Mouse (Mus musculus): ENCODE measurements at regions not wholly inside any gene's neighbourhood (a gene's known extent, or its start where the extent isn't known, plus 50 kb on each side); places are given as distances from the start of the nearest gene placed in this dataset.
A peak's percentile ranks its signal among the peaks of the same experiment; 100 is the strongest.
"Not testable (repeated sequence)": the region's sequence is repeated elsewhere in the genome, so short reads cannot be mapped to it uniquely, and the experiment has no call there.

- Histone ChIP-seq H3K9me3 (ENCODE audit: low read length) (peaks cover 16% of the 10 kb centered on the region), H3K4me3 (replicated peaks; ENCODE audit: low read length) (0 out of 2 replicates have a peak overlapping the region, but pooled peaks have one; percentile 10), H3K36me3 (ENCODE audit: insufficient read depth, low read length) (no peaks in the 10 kb centered on the region), H3K27me3 (ENCODE audit: insufficient read depth, low read length) (peaks cover 3% of the 10 kb centered on the region), H3K4me1 (replicated peaks; ENCODE audit: low read depth, low read length) (peaks cover 35% of the 10 kb centered on the region)
- TF ChIP-seq POU5F1 (IDR thresholded peaks at IDR 0.05; ENCODE audit: borderline replicate concordance, low read length), result no peak
- peak; percentile 11; the same call in 1 of the 2 replicates for TF ChIP-seq NANOG (IDR thresholded peaks at IDR 0.05; ENCODE audit: borderline replicate concordance, low read length)
- no peak for TF ChIP-seq CTCF (conservative IDR thresholded peaks at IDR 0.05; ENCODE audit: low read length)
Observed at GRCm38 (mm10) chr17:31766779-31767697, 88.6 kb downstream of the Sik1 start.

- H3K9me3 ChIP-seq (ENCODE audit: low read length), result peaks cover 31% of the 10 kb centered on the region
- TF ChIP-seq POU5F1 (IDR thresholded peaks at IDR 0.05; ENCODE audit: borderline replicate concordance, low read length) (no peak), CTCF (conservative IDR thresholded peaks at IDR 0.05; ENCODE audit: low read length) (no peak), NANOG (IDR thresholded peaks at IDR 0.05; ENCODE audit: borderline replicate concordance, low read length) (no peak)
- no peak overlapping the region for H3K4me3 ChIP-seq (replicated peaks; ENCODE audit: low read length)
- no peaks in the 10 kb centered on the region for H3K36me3 ChIP-seq (ENCODE audit: insufficient read depth, low read length)
- peaks cover 38% of the 10 kb centered on the region for H3K4me1 ChIP-seq (replicated peaks; ENCODE audit: low read depth, low read length)
- H3K27me3 ChIP-seq (ENCODE audit: insufficient read depth, low read length), result peaks cover under 1% of the 10 kb centered on the region
Observed at GRCm38 (mm10) chr17:31772201-31772820, 83.3 kb downstream of the Sik1 start.

- Histone ChIP-seq H3K4me1 (replicated peaks; ENCODE audit: low read depth, low read length) (peaks cover 52% of the 10 kb centered on the region), H3K9me3 (ENCODE audit: low read length) (peaks cover 31% of the 10 kb centered on the region)
- not testable (repeated sequence) for H3K27me3 ChIP-seq (ENCODE audit: insufficient read depth, low read length); H3K4me3 ChIP-seq (replicated peaks; ENCODE audit: low read length); H3K36me3 ChIP-seq (ENCODE audit: insufficient read depth, low read length)
- peak; percentile 41; the same call in 1 of the 2 replicates for TF ChIP-seq CTCF (conservative IDR thresholded peaks at IDR 0.05; ENCODE audit: low read length)
Observed at GRCm38 (mm10) chr17:31773882-31774281, 81.7 kb downstream of the Sik1 start.

GRCm38 (mm10) chr17:31775037-31775436 lies 80.6 kb downstream of the Sik1 start:
- TF ChIP-seq CTCF (conservative IDR thresholded peaks at IDR 0.05; ENCODE audit: low read length) (no peak), POU5F1 (IDR thresholded peaks at IDR 0.05; ENCODE audit: borderline replicate concordance, low read length) (no peak), NANOG (IDR thresholded peaks at IDR 0.05; ENCODE audit: borderline replicate concordance, low read length) (no peak)
- H3K4me1 ChIP-seq (replicated peaks; ENCODE audit: low read depth, low read length), result peaks cover 53% of the 10 kb centered on the region
- no peak overlapping the region for H3K4me3 ChIP-seq (replicated peaks; ENCODE audit: low read length)
- peaks cover 27% of the 10 kb centered on the region for H3K9me3 ChIP-seq (ENCODE audit: low read length)
- no peaks in the 10 kb centered on the region for H3K27me3 ChIP-seq (ENCODE audit: insufficient read depth, low read length)
- no peaks in the 10 kb centered on the region for H3K36me3 ChIP-seq (ENCODE audit: insufficient read depth, low read length)

- Histone ChIP-seq H3K36me3 (ENCODE audit: insufficient read depth, low read length) (no peaks in the 10 kb centered on the region), H3K27me3 (ENCODE audit: insufficient read depth, low read length) (no peaks in the 10 kb centered on the region), H3K9me3 (ENCODE audit: low read length) (peaks cover 18% of the 10 kb centered on the region), H3K4me1 (replicated peaks; ENCODE audit: low read depth, low read length) (peaks cover 58% of the 10 kb centered on the region), H3K4me3 (replicated peaks; ENCODE audit: low read length) (no peak overlapping the region)
- TF ChIP-seq CTCF (conservative IDR thresholded peaks at IDR 0.05; ENCODE audit: low read length) (no peak), POU5F1 (IDR thresholded peaks at IDR 0.05; ENCODE audit: borderline replicate concordance, low read length) (no peak), NANOG (IDR thresholded peaks at IDR 0.05; ENCODE audit: borderline replicate concordance, low read length) (no peak)
Observed at GRCm38 (mm10) chr17:31775966-31776365, 79.6 kb downstream of the Sik1 start.

GRCm38 (mm10) chr17:31776949-31777607 lies 78.5 kb downstream of the Sik1 start:
- no peaks in the 10 kb centered on the region for H3K36me3 ChIP-seq (ENCODE audit: insufficient read depth, low read length)
- H3K9me3 ChIP-seq (ENCODE audit: low read length), result peaks cover 15% of the 10 kb centered on the region
- no peaks in the 10 kb centered on the region for H3K27me3 ChIP-seq (ENCODE audit: insufficient read depth, low read length)
- H3K4me3 ChIP-seq (replicated peaks; ENCODE audit: low read length), result no peak overlapping the region
- peaks cover 62% of the 10 kb centered on the region for H3K4me1 ChIP-seq (replicated peaks; ENCODE audit: low read depth, low read length)
- TF ChIP-seq POU5F1 (IDR thresholded peaks at IDR 0.05; ENCODE audit: borderline replicate concordance, low read length), result no peak

- TF ChIP-seq CTCF (conservative IDR thresholded peaks at IDR 0.05; ENCODE audit: low read length) (no peak), NANOG (IDR thresholded peaks at IDR 0.05; ENCODE audit: borderline replicate concordance, low read length) (no peak), POU5F1 (IDR thresholded peaks at IDR 0.05; ENCODE audit: borderline replicate concordance, low read length) (no peak)
- peaks cover 15% of the 10 kb centered on the region for H3K9me3 ChIP-seq (ENCODE audit: low read length)
- H3K36me3 ChIP-seq (ENCODE audit: insufficient read depth, low read length), result no peaks in the 10 kb centered on the region
Observed at GRCm38 (mm10) chr17:31777751-31778150, 77.9 kb downstream of the Sik1 start.

GRCm38 (mm10) chr17:31779466-31779865 lies 76.1 kb downstream of the Sik1 start:
- TF ChIP-seq NANOG (IDR thresholded peaks at IDR 0.05; ENCODE audit: borderline replicate concordance, low read length) (no peak), POU5F1 (IDR thresholded peaks at IDR 0.05; ENCODE audit: borderline replicate concordance, low read length) (no peak), CTCF (conservative IDR thresholded peaks at IDR 0.05; ENCODE audit: low read length) (no peak)
- peaks cover 64% of the 10 kb centered on the region for H3K4me1 ChIP-seq (replicated peaks; ENCODE audit: low read depth, low read length)
- no peaks in the 10 kb centered on the region; the same call in 1 of the 2 replicates for H3K36me3 ChIP-seq (ENCODE audit: insufficient read depth, low read length)
- H3K4me3 ChIP-seq (replicated peaks; ENCODE audit: low read length), result no peak overlapping the region
- peaks cover 24% of the 10 kb centered on the region for H3K9me3 ChIP-seq (ENCODE audit: low read length)
- no peaks in the 10 kb centered on the region for H3K27me3 ChIP-seq (ENCODE audit: insufficient read depth, low read length)

More at GRCm38 (mm10) chr17:31777751-31778150, 77.9 kb downstream of the Sik1 start:
- H3K4me3 ChIP-seq (replicated peaks; ENCODE audit: low read length), result 0 out of 2 replicates have a peak overlapping the region, but pooled peaks have one; percentile 1
- H3K27me3 ChIP-seq (ENCODE audit: insufficient read depth, low read length), result no peaks in the 10 kb centered on the region
- H3K4me1 ChIP-seq (replicated peaks; ENCODE audit: low read depth, low read length), result peaks cover 62% of the 10 kb centered on the region

All from E14TG2a.4 (cell line).